8 mouse cellular contexts compared by ENCODE assay signal in genomic region chr1:168286862-168287650, GRCm38 (mm10).
DNase-seq lines count a peak whose midpoint lies in the region; ATAC-seq and TF ChIP-seq lines count a peak whose summit lies in the region.

No protein-coding gene starts in this region.

- no peak for ATAC-seq in liver, embryonic 16.5 days (ENCODE audit: low read depth)

- H3K4me2 ChIP-seq in liver, embryonic 16.5 days (ENCODE audit: low read depth, low read length) = peak overlapping the region; percentile 60

- H3K4me3 ChIP-seq in heart, embryonic 10.5 days = peak overlapping the region; percentile 27; the same call in 1 of the 2 replicates
- no peak overlapping the region for H3K4me3 ChIP-seq in liver, embryonic 16.5 days (ENCODE audit: low read depth, low read length)
- no peak overlapping the region for H3K4me3 ChIP-seq in thymus, adult 2 months (ENCODE audit: control insufficient read depth, insufficient read depth, low read length)

- WGBS in heart, embryonic 10.5 days = 32% methylated on average over 2 of the region's 2 CpGs
- WGBS in liver, embryonic 16.5 days (ENCODE audit: insufficient replicate concordance) = 20% methylated on average over 2 of the region's 2 CpGs
- 56% methylated on average over 2 of the region's 2 CpGs for WGBS in thymus, adult 2 months

- 0 out of 2 replicates have a peak, but pooled peaks cover 5% of the 10 kb centered on the region for H3K36me3 ChIP-seq in heart, embryonic 10.5 days
- no peaks in the 10 kb centered on the region for H3K36me3 ChIP-seq in liver, embryonic 16.5 days (ENCODE audit: control insufficient read depth, insufficient read depth)
- H3K36me3 ChIP-seq in thymus, adult 2 months (ENCODE audit: control insufficient read depth, insufficient read depth, low read length) = no peaks in the 10 kb centered on the region

- no peaks in the 10 kb centered on the region for H3K27me3 ChIP-seq in heart, embryonic 10.5 days (ENCODE audit: insufficient read depth, poor library complexity, severe bottlenecking)
- no peaks in the 10 kb centered on the region for H3K27me3 ChIP-seq in liver, embryonic 16.5 days (ENCODE audit: control insufficient read depth, insufficient read depth, low read depth, low read length)
- H3K27me3 ChIP-seq in thymus, adult 2 months (ENCODE audit: control insufficient read depth, insufficient read depth, low read length) = no peaks in the 10 kb centered on the region

- no peak for TF ChIP-seq POLR2A in thymus, adult 2 months (IDR thresholded peaks at IDR 0.05; ENCODE audit: control insufficient read depth, extremely low read depth, insufficient read depth, low read length, poor library complexity)

- intact Hi-C loops in heart, postnatal 36 days (cut with DNase I) = loop anchor here (5.0 kb wide), 2 partner anchors 95 to 145 kb away; partner anchors contain the start of gene Pbx1

- peaks cover 90% of the 10 kb centered on the region for H3K4me1 ChIP-seq in heart, embryonic 10.5 days
- peaks cover 50% of the 10 kb centered on the region for H3K4me1 ChIP-seq in liver, embryonic 16.5 days (ENCODE audit: control insufficient read depth, low read depth, low read length)
- no peaks in the 10 kb centered on the region for H3K4me1 ChIP-seq in thymus, adult 2 months (replicated peaks; ENCODE audit: control insufficient read depth, insufficient read depth, low read length)

- no peaks in the 10 kb centered on the region for H3K9me3 ChIP-seq in heart, embryonic 10.5 days
- no peaks in the 10 kb centered on the region for H3K9me3 ChIP-seq in liver, embryonic 16.5 days (replicated peaks; ENCODE audit: control insufficient read depth, low read length)

- peak overlapping the region; percentile 87 for H3K27ac ChIP-seq in heart, embryonic 10.5 days
- H3K27ac ChIP-seq in liver, embryonic 16.5 days (ENCODE audit: low read length) = peak overlapping the region; percentile 91
- no peak overlapping the region for H3K27ac ChIP-seq in thymus, adult 2 months (ENCODE audit: control insufficient read depth, insufficient read depth, low read length)

- no peak for TF ChIP-seq CTCF in thymus, adult 2 months (IDR thresholded peaks at IDR 0.05; ENCODE audit: borderline replicate concordance, control insufficient read depth, extremely low read depth, insufficient read depth, low read length, poor library complexity)

- peak overlapping the region; percentile 53 for H3K9ac ChIP-seq in liver, embryonic 16.5 days (ENCODE audit: low read depth, low read length)

- no peak for DNase-seq in heart, embryonic 10.5 days (ENCODE audit: low spot score)
- DNase-seq in heart, postnatal 36 days = no peak
- DNase-seq in retina, postnatal 1 day = peak; percentile 36
- no peak for DNase-seq in retina, embryonic 14.5 days (ENCODE audit: low spot score)
- no peak for DNase-seq in spleen, adult 12 weeks (ENCODE audit: low spot score)
- no peak for DNase-seq in gastrocnemius, adult 18-20 months (ENCODE audit: low spot score)
- DNase-seq in thymus, adult 2 months = no peak
